Comparison of ENCODE assay signal across 9 mouse cellular contexts in genomic region chr8:123884721-123885565, GRCm38 (mm10). TPM values are rescaled to one million over a fixed set of nuclear protein-coding genes. Genes with fewer than 3 reads are reported as not detected.
DNase-seq lines count a peak whose midpoint lies in the region; ATAC-seq and TF ChIP-seq lines count a peak whose summit lies in the region.
"Had no signal": no experiment of that assay in that cellular context is flagged by ENCODE, and none has a peak within 500 bp of the region (broad histone marks: within the 10 kb centered on the region; RNA-seq: fewer than 3 reads in every experiment).

No protein-coding gene starts in this region.

- 4% methylated on average over 13 of the region's 14 CpGs for WGBS in midbrain, postnatal 0 days
- 14% methylated on average over 13 of the region's 14 CpGs for WGBS in liver, embryonic 11.5 days

- peak overlapping the region; percentile 42 for H3K4me3 ChIP-seq in megakaryocyte, embryonic 14.5 days (replicated peaks)
- H3K4me3 ChIP-seq in layer of hippocampus, adult 2 months, result no peak overlapping the region; the same call in 1 of the 2 replicates
- H3K4me3 ChIP-seq in midbrain, postnatal 0 days (ENCODE audit: low read depth, low read length), result no peak overlapping the region; the same call in 1 of the 2 replicates
- H3K4me3 ChIP-seq in liver, embryonic 11.5 days (ENCODE audit: low read depth, low read length), result no peak overlapping the region

- H3K36me3 ChIP-seq in megakaryocyte, embryonic 14.5 days (replicated peaks; ENCODE audit: low read length), result no peaks in the 10 kb centered on the region
- no peaks in the 10 kb centered on the region for H3K36me3 ChIP-seq in midbrain, postnatal 0 days (ENCODE audit: insufficient read depth, low read length)
- H3K36me3 ChIP-seq in liver, embryonic 11.5 days (ENCODE audit: control insufficient read depth, insufficient read depth, low read length), result no peaks in the 10 kb centered on the region

- H3K4me2 ChIP-seq in midbrain, postnatal 0 days (ENCODE audit: low read depth, low read length, poor library complexity, severe bottlenecking), result peak overlapping the region; percentile 38
- H3K4me2 ChIP-seq in liver, embryonic 11.5 days, result no peak overlapping the region

- peak; percentile 40 to 51 for DNase-seq in cerebellum, adult 18-20 months
- DNase-seq in cerebellum, adult 9-10 months, result no peak
- peak; percentile 75 to 91 for DNase-seq in layer of hippocampus, adult 2 months (ENCODE audit: low spot score in 2 of 2)
- DNase-seq in midbrain, postnatal 0 days (ENCODE audit: low spot score), result peak; percentile 85
- no peak for DNase-seq in liver, embryonic 11.5 days (ENCODE audit: low spot score)
- no peak for DNase-seq in B cell, adult 2 months

- H3K4me1 ChIP-seq in megakaryocyte, embryonic 14.5 days, result peaks cover 39% of the 10 kb centered on the region
- H3K4me1 ChIP-seq in midbrain, postnatal 0 days (ENCODE audit: insufficient read depth, low read length), result peaks cover 12% of the 10 kb centered on the region; the same call in 1 of the 2 replicates
- H3K4me1 ChIP-seq in liver, embryonic 11.5 days (replicated peaks; ENCODE audit: control insufficient read depth, insufficient read depth, low read length), result peaks cover 3% of the 10 kb centered on the region; the same call in 1 of the 2 replicates

- peaks cover 80% of the 10 kb centered on the region for H3K27me3 ChIP-seq in megakaryocyte, embryonic 14.5 days (replicated peaks)
- peaks cover 9% of the 10 kb centered on the region; the same call in 1 of the 2 replicates for H3K27me3 ChIP-seq in midbrain, postnatal 0 days (ENCODE audit: insufficient read depth, low read length)
- H3K27me3 ChIP-seq in liver, embryonic 11.5 days (replicated peaks; ENCODE audit: control insufficient read depth, insufficient read depth, low read length), result peaks cover 38% of the 10 kb centered on the region

- no peak for ATAC-seq in megakaryocyte, adult 5-6 weeks (ENCODE audit: poor library complexity, severe bottlenecking)
- ATAC-seq in midbrain, postnatal 0 days (ENCODE audit: low FRiP score), result peak; percentile 89
- ATAC-seq in liver, embryonic 11.5 days (replicated peaks; ENCODE audit: low FRiP score), result no peak

- H3K9me3 ChIP-seq in megakaryocyte, embryonic 14.5 days, result peaks cover 4% of the 10 kb centered on the region; the same call in 1 of the 2 replicates
- no peaks in the 10 kb centered on the region for H3K9me3 ChIP-seq in midbrain, postnatal 0 days (ENCODE audit: low read length)
- H3K9me3 ChIP-seq in liver, embryonic 11.5 days (ENCODE audit: control insufficient read depth, low read length), result no peaks in the 10 kb centered on the region

- H3K27ac ChIP-seq in layer of hippocampus, adult 2 months, result peak overlapping the region; percentile 98
- H3K27ac ChIP-seq in midbrain, postnatal 0 days (ENCODE audit: low read depth, low read length), result peak overlapping the region; percentile 83
- no peak overlapping the region for H3K27ac ChIP-seq in liver, embryonic 11.5 days (ENCODE audit: low read depth, low read length)

- no peak for TF ChIP-seq CTCF in layer of hippocampus, adult 2 months (conservative IDR thresholded peaks at IDR 0.05)
- TF ChIP-seq CTCF in midbrain, postnatal 0 days (IDR thresholded peaks at IDR 0.05), result 0 out of 2 replicates have a peak, but pooled peaks have one; percentile 27

- peak overlapping the region; percentile 36 for H3K9ac ChIP-seq in midbrain, postnatal 0 days (replicated peaks; ENCODE audit: low read length, poor library complexity, severe bottlenecking)
- no peak overlapping the region for H3K9ac ChIP-seq in liver, embryonic 11.5 days (ENCODE audit: low read depth, low read length)

RNA-seq across cellular contexts. Expression of gene Acta1, which starts 9.6 kb away (rescaled TPM):
- polyA plus RNA-seq in megakaryocyte, embryonic 14.5 days (2012; ENCODE audit: insufficient read depth, low replicate concordance), result 0.45 TPM in 1 of 2 replicates, not detected in the other
- not detected in 2 replicates for total RNA-seq in megakaryocyte, adult 5-6 weeks (2015)
- not detected in 2 replicates for total RNA-seq in megakaryocyte, adult 5-6 weeks (2017)
- 1 to 10 TPM; 6.0 to 6.5 TPM for total RNA-seq in layer of hippocampus, adult 2 months (2021)
- 12.3 and 22.7 TPM in 2 replicates for total RNA-seq in midbrain, postnatal 0 days (2014; rRNA removed)
- polyA plus RNA-seq in midbrain, postnatal 0 days (2015; fragmentation: Nextera tagmentation; extraction: Ambion mirVana), result 18.9 and 19.5 TPM in 2 replicates
- polyA plus RNA-seq in liver, embryonic 11.5 days (2014; fragmentation: Nextera tagmentation; extraction: Ambion mirVana), result 2.5 and 6.7 TPM in 2 replicates
- total RNA-seq: CH12.LX had no signal

RNA-seq across cellular contexts. Expression of gene Ccsap, which starts 24.9 kb away (rescaled TPM):
- 1.5 TPM in 1 of 2 replicates, not detected in the other for polyA plus RNA-seq in megakaryocyte, embryonic 14.5 days (2012; ENCODE audit: insufficient read depth, low replicate concordance)
- 8.0 and 9.2 TPM in 2 replicates for total RNA-seq in megakaryocyte, adult 5-6 weeks (2015)
- total RNA-seq in megakaryocyte, adult 5-6 weeks (2017), result 11.1 and 11.7 TPM in 2 replicates
- 10 to 100 TPM; 62.3 to 62.7 TPM for total RNA-seq in layer of hippocampus, adult 2 months (2021)
- total RNA-seq in midbrain, postnatal 0 days (2014; rRNA removed), result 9.9 and 16.3 TPM in 2 replicates
- 5.2 and 5.5 TPM in 2 replicates for polyA plus RNA-seq in midbrain, postnatal 0 days (2015; fragmentation: Nextera tagmentation; extraction: Ambion mirVana)
- 4.6 and 5.2 TPM in 2 replicates for polyA plus RNA-seq in liver, embryonic 11.5 days (2014; fragmentation: Nextera tagmentation; extraction: Ambion mirVana)

Comparison
In these comparisons a context has a peak if more than half of its experiments do, and no peak if none do; other contexts are left out.
1. DNase-seq: peak in cerebellum, adult 18-20 months (2 of 2), layer of hippocampus, adult 2 months (2 of 2) and midbrain, postnatal 0 days (single experiment); none in cerebellum, adult 9-10 months (single experiment), liver, embryonic 11.5 days (single experiment) and B cell, adult 2 months (0 of 2).
2. RNA of gene Acta1, which starts 9.6 kb away (total RNA-seq): 12.3 to 22.7 TPM in midbrain, postnatal 0 days and 6.0 to 6.5 TPM in layer of hippocampus, adult 2 months; not detected in megakaryocyte, adult 5-6 weeks; every median in the first group is over 4 times any median in the second.